Mouse (Mus musculus): Measurements from ENCODE around the gene Eri3. TPM values are rescaled to one million over a fixed set of nuclear protein-coding genes. Genes with fewer than 3 reads are reported as not detected.

Gene Eri3
- polyA plus RNA-seq, 1 experiment: 141 TPM

- H3K27ac ChIP-seq (ENCODE audit: insufficient read depth, low read length): no peak overlapping the region
- no peak overlapping the region for H3K4me3 ChIP-seq (replicated peaks; ENCODE audit: insufficient read depth, low read depth, low read length)
- H3K4me1 ChIP-seq (ENCODE audit: control insufficient read depth, insufficient read depth, low read length): no peaks in the 10 kb centered on the region
- H3K27me3 ChIP-seq (ENCODE audit: control insufficient read depth, insufficient read depth, low read length): no peaks in the 10 kb centered on the region
- DNase-seq: no peak
- 83% methylated on average over 6 of the region's 6 CpGs for WGBS
- TF ChIP-seq POLR2A (IDR thresholded peaks at IDR 0.05; ENCODE audit: borderline replicate concordance, insufficient read depth, low read length) (no peak), CTCF (IDR thresholded peaks at IDR 0.05; ENCODE audit: borderline replicate concordance, insufficient read depth, low read depth, low read length) (no peak)
These were observed 163.3 kb downstream of the Eri3 start for GRCm38 (mm10) chr4:117713303-117714098.

Other genes with a start within 250 kb of the Eri3 start
- gene Rnf220, start 53.3 kb upstream of the Eri3 start, polyA plus RNA-seq (2012; rRNA removed): 170 and 183 TPM in 2 replicates
- gene Dmap1, start 131.9 kb downstream of the Eri3 start, polyA plus RNA-seq (2012; rRNA removed): 48.7 and 53.5 TPM in 2 replicates
- not detected in 2 replicates for gene Gm12845, start 174.0 kb downstream of the Eri3 start, polyA plus RNA-seq (2012; rRNA removed)
- gene Klf17, start 215.3 kb downstream of the Eri3 start, polyA plus RNA-seq (2012; rRNA removed): not detected in 2 replicates

Measured in cerebellum, adult 2 months (tissue).